Mouse (Mus musculus) C2C12 (cell line): ENCODE measurements at regions not wholly inside any gene's neighbourhood (a gene's known extent, or its start where the extent isn't known, plus 50 kb on each side); places are given as distances from the start of the nearest gene placed in this dataset.

Experiments
- H3K27me3 ChIP-seq: one replicate; pipeline ENCODE4 v1.6.1; 2011; ENCODE audit not compliant: control insufficient read depth, insufficient read depth, insufficient read length
- H3K36me3 ChIP-seq: one replicate; pipeline ENCODE4 v1.6.1; 2011; ENCODE audit not compliant: control insufficient read depth, insufficient read depth
- H3K4me3 ChIP-seq: one replicate; pipeline ENCODE4 v1.5.1; 2011; ENCODE audit warnings: mild to moderate bottlenecking, control low read depth; ENCODE audit not compliant: poor library complexity, insufficient read depth, severe bottlenecking
- H3K79me2 ChIP-seq: one replicate; pipeline ENCODE4 v1.6.1; 2011; ENCODE audit not compliant: control insufficient read depth, insufficient read depth
- H3K79me3 ChIP-seq: one replicate; pipeline ENCODE4 v1.6.1; 2011; ENCODE audit warnings: low read depth, control low read depth
- H3ac ChIP-seq: one replicate; pipeline ENCODE3; 2011; ENCODE audit warnings: low read depth; ENCODE audit not compliant: control insufficient read depth, insufficient read length
- CEBPB ChIP-seq: IDR thresholded peaks from one replicate; pipeline ENCODE4 v1.6.1; 2011; ENCODE audit warnings: low read depth, mild to moderate bottlenecking, control low read depth, moderate library complexity
- CTCF ChIP-seq: IDR thresholded peaks from one replicate; pipeline ENCODE4 v1.5.1; 2011; ENCODE audit not compliant: control insufficient read depth, insufficient read depth, insufficient read length
- FOSL1 ChIP-seq: IDR thresholded peaks from one replicate; pipeline ENCODE4 v1.8.0; 2011; ENCODE audit warnings: mild to moderate bottlenecking, low read length; ENCODE audit not compliant: poor library complexity, insufficient read depth, severe bottlenecking
- MAX ChIP-seq: IDR thresholded peaks from one replicate; pipeline ENCODE4 v1.6.1; 2011; ENCODE audit warnings: mild to moderate bottlenecking, control low read depth
- MYOD1 ChIP-seq: IDR thresholded peaks from one replicate; pipeline ENCODE4 v1.6.1; 2011; ENCODE audit warnings: low read depth; ENCODE audit not compliant: control insufficient read depth, insufficient read length
- MYOG ChIP-seq: IDR thresholded peaks from one replicate; pipeline ENCODE4 v1.6.1; 2011; ENCODE audit not compliant: control insufficient read depth, insufficient read length; ENCODE audit errors: extremely low read depth
- USF1 ChIP-seq: IDR thresholded peaks from one replicate; pipeline ENCODE4 v1.6.1; 2011; ENCODE audit warnings: low read depth, mild to moderate bottlenecking, control low read depth, moderate library complexity

DNA sequence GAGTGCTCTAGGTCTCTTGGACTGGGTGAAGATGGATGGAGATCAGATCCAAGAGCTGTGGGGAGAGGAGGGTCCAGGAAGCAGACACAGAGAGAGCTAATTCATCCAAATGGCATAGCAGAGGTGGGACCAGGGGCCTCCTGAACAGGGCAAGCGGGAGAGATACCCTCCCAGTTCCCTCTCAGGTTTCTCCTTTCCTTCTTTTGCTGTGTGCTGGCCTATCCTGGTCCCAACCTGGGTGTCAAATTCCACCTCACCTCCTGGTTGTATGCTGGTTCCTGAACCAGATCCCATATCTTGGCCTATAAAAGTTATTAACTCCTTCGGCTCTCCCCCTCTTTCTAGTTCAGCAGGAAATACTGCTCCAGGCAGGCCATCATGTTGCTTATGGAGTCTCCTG lies 214.1 kb upstream of the Gm12728 start:
- no peaks in the 10 kb centered on the region for H3K27me3 ChIP-seq
- TF ChIP-seq CTCF, result no peak
- no peak for TF ChIP-seq MYOD1
- no peak overlapping the region for H3K4me3 ChIP-seq
- H3K79me3 ChIP-seq, result no peaks in the 10 kb centered on the region
- H3K36me3 ChIP-seq, result no peaks in the 10 kb centered on the region
- no peaks in the 10 kb centered on the region for H3K79me2 ChIP-seq
- H3ac ChIP-seq, result no peak overlapping the region

DNA sequence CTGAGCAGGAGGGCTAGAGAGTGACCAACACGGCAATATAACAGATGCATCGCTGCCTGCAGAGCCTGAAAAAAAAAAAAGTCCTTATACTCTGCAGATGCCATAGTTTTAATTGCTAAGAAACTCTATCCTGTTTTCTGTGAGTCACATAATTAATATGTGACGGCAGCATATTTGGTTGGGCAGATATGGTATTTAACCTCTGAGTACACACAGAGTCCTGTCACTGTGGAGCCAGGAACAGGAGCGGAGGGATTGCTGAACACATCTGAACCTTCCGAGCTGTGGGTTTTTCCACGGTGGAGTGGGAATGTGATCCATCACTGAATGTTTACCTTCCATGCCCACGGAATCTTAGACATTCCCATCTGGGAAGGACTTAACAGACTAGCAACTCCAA lies 208.7 kb upstream of the Gm12728 start:
- H3K79me2 ChIP-seq, result no peaks in the 10 kb centered on the region
- no peak for TF ChIP-seq CTCF
- peak; percentile 20 for TF ChIP-seq FOSL1
- peak; percentile 45 for TF ChIP-seq MYOD1
- no peak for TF ChIP-seq MYOG
- no peaks in the 10 kb centered on the region for H3K27me3 ChIP-seq
- H3K4me3 ChIP-seq, result no peak overlapping the region
- no peak overlapping the region for H3ac ChIP-seq
- H3K36me3 ChIP-seq, result no peaks in the 10 kb centered on the region
- no peaks in the 10 kb centered on the region for H3K79me3 ChIP-seq

GRCm38 (mm10) chr4:105584329-105584925 lies 205.2 kb upstream of the Gm12728 start:
- Histone ChIP-seq H3ac (no peak overlapping the region), H3K4me3 (no peak overlapping the region), H3K79me2 (no peaks in the 10 kb centered on the region), H3K36me3 (no peaks in the 10 kb centered on the region), H3K79me3 (no peaks in the 10 kb centered on the region), H3K27me3 (no peaks in the 10 kb centered on the region)
- no peak for TF ChIP-seq MYOD1
- TF ChIP-seq USF1, result no peak
- no peak for TF ChIP-seq MYOG
- TF ChIP-seq FOSL1, result no peak
- no peak for TF ChIP-seq CEBPB
- TF ChIP-seq CTCF, result no peak
- no peak for TF ChIP-seq MAX

DNA sequence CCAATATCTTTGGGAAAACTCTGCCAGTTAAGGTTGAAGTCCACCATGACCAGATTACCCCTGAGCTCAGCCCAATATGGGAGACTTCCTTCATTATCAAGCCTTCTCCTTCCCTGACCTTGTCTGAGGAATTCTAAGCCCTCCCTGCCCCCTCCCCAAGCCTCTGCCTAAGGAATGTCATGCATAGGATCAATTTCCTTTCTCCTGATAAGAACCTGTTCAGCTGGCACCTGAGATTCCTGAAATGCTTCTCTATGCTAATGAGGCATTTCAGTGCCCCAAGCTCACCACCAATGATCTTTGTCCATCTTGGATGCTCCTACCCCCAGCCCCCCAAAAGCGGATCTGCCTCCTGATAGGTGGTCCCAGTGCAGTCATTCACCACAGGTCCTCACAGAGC lies 186.0 kb upstream of the Gm12728 start:
- Histone ChIP-seq H3K4me3 (no peak overlapping the region), H3K79me2 (no peaks in the 10 kb centered on the region), H3K27me3 (no peaks in the 10 kb centered on the region), H3K79me3 (no peaks in the 10 kb centered on the region), H3K36me3 (no peaks in the 10 kb centered on the region), H3ac (no peak overlapping the region)
- no peak for TF ChIP-seq MAX
- TF ChIP-seq CTCF, result no peak
- no peak for TF ChIP-seq MYOD1
- TF ChIP-seq FOSL1, result no peak
- TF ChIP-seq USF1, result no peak
- no peak for TF ChIP-seq CEBPB
- TF ChIP-seq MYOG, result no peak

GRCm38 (mm10) chr4:105604607-105605006 lies 185.1 kb upstream of the Gm12728 start:
- TF ChIP-seq MYOG, result no peak
- no peak for TF ChIP-seq USF1
- TF ChIP-seq MAX, result no peak
- no peak for TF ChIP-seq CEBPB
- no peak for TF ChIP-seq CTCF
- no peak for TF ChIP-seq FOSL1
- no peak for TF ChIP-seq MYOD1
- no peak overlapping the region for H3ac ChIP-seq
- no peaks in the 10 kb centered on the region for H3K79me3 ChIP-seq
- no peak overlapping the region for H3K4me3 ChIP-seq
- no peaks in the 10 kb centered on the region for H3K27me3 ChIP-seq
- H3K79me2 ChIP-seq, result no peaks in the 10 kb centered on the region
- H3K36me3 ChIP-seq, result no peaks in the 10 kb centered on the region

DNA sequence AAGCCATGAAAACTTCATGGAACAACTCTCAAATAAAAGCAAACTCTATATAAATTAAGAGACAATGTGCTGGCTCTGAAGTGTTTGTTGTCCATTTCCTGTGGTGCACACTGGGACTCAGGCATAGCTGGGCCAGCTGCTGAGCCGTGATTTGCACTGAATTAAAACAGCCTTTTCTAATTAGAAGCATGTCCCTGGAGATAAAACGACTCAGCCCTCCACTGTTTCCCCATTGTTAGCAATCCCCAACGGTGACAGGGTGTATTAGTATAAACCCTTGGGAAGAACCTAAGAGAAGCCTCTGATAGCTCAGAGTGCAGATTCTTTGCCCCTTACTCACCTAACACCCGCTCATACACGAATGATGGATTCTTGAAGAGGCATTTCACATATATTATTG lies 182.9 kb upstream of the Gm12728 start:
- TF ChIP-seq FOSL1, result no peak
- no peak for TF ChIP-seq CTCF
- no peak for TF ChIP-seq CEBPB
- TF ChIP-seq USF1, result no peak
- no peak for TF ChIP-seq MYOD1
- no peak for TF ChIP-seq MAX
- TF ChIP-seq MYOG, result no peak

More for the DNA sequence above, 182.9 kb upstream of the Gm12728 start:
- H3K36me3 ChIP-seq, result no peaks in the 10 kb centered on the region
- no peaks in the 10 kb centered on the region for H3K79me2 ChIP-seq
- no peak overlapping the region for H3ac ChIP-seq
- no peak overlapping the region for H3K4me3 ChIP-seq
- H3K27me3 ChIP-seq, result no peaks in the 10 kb centered on the region
- H3K79me3 ChIP-seq, result no peaks in the 10 kb centered on the region
